In genomic region chr2:178221003-178221402, GRCm38 (mm10) we compare ENCODE assay signal across 11 mouse cellular contexts.
DNase-seq lines count a peak whose midpoint lies in the region; ATAC-seq lines count a peak whose summit lies in the region.
"Had no signal": no experiment of that assay in that cellular context is flagged by ENCODE, and none has a peak within 500 bp of the region (broad histone marks: within the 10 kb centered on the region; RNA-seq: fewer than 3 reads in every experiment).

No protein-coding gene starts in this region.

- H3K4me1 ChIP-seq in heart, embryonic 11.5 days (ENCODE audit: control insufficient read depth, insufficient read depth, low read length) = peaks cover 4% of the 10 kb centered on the region; the same call in 1 of the 2 replicates
- H3K4me1 ChIP-seq in midbrain, embryonic 11.5 days (ENCODE audit: control insufficient read depth, insufficient read depth, low read length) = no peaks in the 10 kb centered on the region
- H3K4me1 ChIP-seq in midbrain, embryonic 10.5 days = no peaks in the 10 kb centered on the region
- no peaks in the 10 kb centered on the region for H3K4me1 ChIP-seq in liver, embryonic 16.5 days (ENCODE audit: control insufficient read depth, low read depth, low read length)
- no peaks in the 10 kb centered on the region for H3K4me1 ChIP-seq in stomach, embryonic 16.5 days (ENCODE audit: control insufficient read depth, insufficient read depth, low read length)

- no peak for DNase-seq in heart, adult 11 months
- DNase-seq in midbrain, embryonic 11.5 days (ENCODE audit: low spot score, missing footprints) = no peak
- DNase-seq in midbrain, embryonic 10.5 days (ENCODE audit: low spot score) = no peak
- no peak for DNase-seq in urinary bladder, postnatal 36 days (ENCODE audit: low spot score in 2 of 2)
- no peak for DNase-seq in kidney, postnatal 14 days
- DNase-seq: adrenal gland, adult 2 months had no signal

- H3K27me3 ChIP-seq in heart, embryonic 11.5 days (ENCODE audit: control insufficient read depth, insufficient read depth, low read length) = no peaks in the 10 kb centered on the region
- H3K27me3 ChIP-seq in midbrain, embryonic 11.5 days (ENCODE audit: control insufficient read depth, insufficient read depth, low read length) = no peaks in the 10 kb centered on the region
- no peaks in the 10 kb centered on the region for H3K27me3 ChIP-seq in midbrain, embryonic 10.5 days (ENCODE audit: low read depth, poor library complexity, severe bottlenecking)
- H3K27me3 ChIP-seq in liver, embryonic 16.5 days (ENCODE audit: control insufficient read depth, insufficient read depth, low read depth, low read length) = no peaks in the 10 kb centered on the region
- no peaks in the 10 kb centered on the region for H3K27me3 ChIP-seq in stomach, embryonic 16.5 days (ENCODE audit: control insufficient read depth, insufficient read depth, low read length)

- no peaks in the 10 kb centered on the region for H3K36me3 ChIP-seq in heart, embryonic 11.5 days (ENCODE audit: control insufficient read depth, insufficient read depth, low read length)
- no peaks in the 10 kb centered on the region for H3K36me3 ChIP-seq in midbrain, embryonic 11.5 days (ENCODE audit: control insufficient read depth, insufficient read depth, low read length)
- H3K36me3 ChIP-seq in midbrain, embryonic 10.5 days = no peaks in the 10 kb centered on the region
- no peaks in the 10 kb centered on the region for H3K36me3 ChIP-seq in liver, embryonic 16.5 days (ENCODE audit: control insufficient read depth, insufficient read depth)
- H3K36me3 ChIP-seq in stomach, embryonic 16.5 days (ENCODE audit: control insufficient read depth, insufficient read depth, low read length) = no peaks in the 10 kb centered on the region

- peak; percentile 60; the same call in 1 of the 2 replicates for ATAC-seq in heart, embryonic 11.5 days (replicated peaks; ENCODE audit: insufficient number of reproducible peaks, low FRiP score, low TSS enrichment)
- ATAC-seq in midbrain, embryonic 11.5 days (ENCODE audit: low FRiP score) = peak; percentile 54; the same call in 1 of the 2 replicates
- peak; percentile 23; the same call in 1 of the 2 replicates for ATAC-seq in liver, embryonic 16.5 days (ENCODE audit: low read depth)
- 0 out of 2 replicates have a peak, but pooled peaks have one; percentile 33 for ATAC-seq in stomach, embryonic 16.5 days (ENCODE audit: insufficient read depth, low FRiP score)

- H3K27ac ChIP-seq in heart, embryonic 11.5 days (ENCODE audit: low read depth, low read length) = no peak overlapping the region
- no peak overlapping the region for H3K27ac ChIP-seq in midbrain, embryonic 11.5 days (ENCODE audit: low read depth, low read length)
- H3K27ac ChIP-seq in midbrain, embryonic 10.5 days (replicated peaks) = no peak overlapping the region
- H3K27ac ChIP-seq in liver, embryonic 16.5 days (ENCODE audit: low read length) = no peak overlapping the region
- no peak overlapping the region for H3K27ac ChIP-seq in stomach, embryonic 16.5 days (ENCODE audit: low read length)
- H3K27ac ChIP-seq: kidney, postnatal 0 days; macrophage had no signal

- 87% methylated on average over 3 of the region's 3 CpGs for WGBS in heart, embryonic 11.5 days (ENCODE audit: insufficient replicate concordance)
- 93% methylated on average over 3 of the region's 3 CpGs for WGBS in midbrain, embryonic 11.5 days
- WGBS in midbrain, embryonic 10.5 days = 92% methylated on average over 3 of the region's 3 CpGs
- 73% methylated on average over 3 of the region's 3 CpGs for WGBS in liver, embryonic 16.5 days (ENCODE audit: insufficient replicate concordance)
- 88% methylated on average over 3 of the region's 3 CpGs for WGBS in stomach, embryonic 16.5 days

- no peak overlapping the region for H3K4me3 ChIP-seq in heart, embryonic 11.5 days (ENCODE audit: low read depth, low read length)
- no peak overlapping the region for H3K4me3 ChIP-seq in midbrain, embryonic 11.5 days (ENCODE audit: low read depth, low read length)
- no peak overlapping the region for H3K4me3 ChIP-seq in midbrain, embryonic 10.5 days
- no peak overlapping the region for H3K4me3 ChIP-seq in liver, embryonic 16.5 days (ENCODE audit: low read depth, low read length)
- no peak overlapping the region for H3K4me3 ChIP-seq in stomach, embryonic 16.5 days (replicated peaks; ENCODE audit: low read length)

- H3K9me3 ChIP-seq in heart, embryonic 11.5 days (replicated peaks; ENCODE audit: control insufficient read depth, low read length) = no peaks in the 10 kb centered on the region
- no peaks in the 10 kb centered on the region for H3K9me3 ChIP-seq in midbrain, embryonic 11.5 days (ENCODE audit: control insufficient read depth, low read length)
- H3K9me3 ChIP-seq in midbrain, embryonic 10.5 days (replicated peaks) = no peaks in the 10 kb centered on the region
- no peaks in the 10 kb centered on the region for H3K9me3 ChIP-seq in liver, embryonic 16.5 days (replicated peaks; ENCODE audit: control insufficient read depth, low read length)
- H3K9me3 ChIP-seq in stomach, embryonic 16.5 days (replicated peaks; ENCODE audit: control insufficient read depth, low read length) = no peaks in the 10 kb centered on the region

- H3K4me2 ChIP-seq in heart, embryonic 11.5 days = no peak overlapping the region
- no peak overlapping the region for H3K4me2 ChIP-seq in midbrain, embryonic 11.5 days
- no peak overlapping the region for H3K4me2 ChIP-seq in liver, embryonic 16.5 days (ENCODE audit: low read depth, low read length)
- no peak overlapping the region for H3K4me2 ChIP-seq in stomach, embryonic 16.5 days (ENCODE audit: low read depth, low read length)

- no peak overlapping the region for H3K9ac ChIP-seq in heart, embryonic 11.5 days (ENCODE audit: low read depth, low read length)
- H3K9ac ChIP-seq in midbrain, embryonic 11.5 days (ENCODE audit: low read length) = no peak overlapping the region
- no peak overlapping the region for H3K9ac ChIP-seq in liver, embryonic 16.5 days (ENCODE audit: low read depth, low read length)
- no peak overlapping the region for H3K9ac ChIP-seq in stomach, embryonic 16.5 days (ENCODE audit: low read length)
